Mouse (Mus musculus): ENCODE measurements around the gene Dchs1.
A peak's percentile ranks its signal among the peaks of the same experiment; 100 is the strongest.

The Dchs1 gene

DNA sequence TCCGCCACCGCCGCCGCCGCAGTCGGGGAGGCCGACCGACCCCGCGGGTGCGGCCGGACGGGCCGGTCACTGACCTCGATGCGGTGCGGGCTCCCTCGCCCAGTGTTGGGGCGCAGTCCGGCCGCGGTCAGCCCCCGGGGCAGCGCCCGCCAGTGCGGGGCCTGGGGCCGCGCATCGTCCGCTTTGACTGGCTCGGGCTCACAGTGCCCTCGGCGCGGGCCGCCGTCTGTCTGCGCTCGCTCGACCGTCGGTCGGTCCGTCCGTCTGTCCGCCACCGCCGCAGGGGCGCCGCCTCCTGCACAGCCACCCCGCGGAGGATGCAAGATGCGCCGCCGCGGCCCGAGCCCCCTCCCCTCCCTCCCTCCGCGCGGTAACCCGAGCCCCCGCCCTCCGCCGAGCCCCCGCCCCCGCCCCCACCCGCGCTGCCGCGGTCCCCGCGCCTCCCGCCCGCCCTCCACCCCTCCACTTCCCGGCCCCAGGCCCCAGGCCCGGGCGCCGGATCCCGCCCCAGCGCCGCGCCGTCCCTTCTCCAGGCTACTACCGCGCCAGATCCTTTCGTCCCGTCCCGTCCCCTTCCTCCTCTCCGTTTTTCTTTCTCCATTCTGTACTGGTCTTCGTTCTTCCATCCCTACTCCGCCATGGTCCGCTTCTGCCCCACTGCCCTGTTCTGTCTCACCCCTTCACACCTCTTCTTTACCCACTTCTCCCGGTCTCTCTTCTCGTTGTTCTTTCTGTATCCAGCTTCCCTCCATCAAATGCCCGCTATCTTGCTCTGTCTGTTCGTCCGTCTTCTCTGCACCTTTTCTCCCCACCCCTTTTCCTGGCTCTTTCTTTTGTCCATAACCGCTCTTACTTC lies at the start of gene Dchs1:
Gene Dchs1 (minus strand): TSS at position 370 of the 856 bp plus-strand sequence.
- DNase-seq (ENCODE audit: low spot score), result no peak

- DNase-seq (ENCODE audit: low spot score), result no peak
Observed at GRCm38 (mm10) chr7:105824281-105824680, 36.8 kb upstream of the Dchs1 start.

DNA sequence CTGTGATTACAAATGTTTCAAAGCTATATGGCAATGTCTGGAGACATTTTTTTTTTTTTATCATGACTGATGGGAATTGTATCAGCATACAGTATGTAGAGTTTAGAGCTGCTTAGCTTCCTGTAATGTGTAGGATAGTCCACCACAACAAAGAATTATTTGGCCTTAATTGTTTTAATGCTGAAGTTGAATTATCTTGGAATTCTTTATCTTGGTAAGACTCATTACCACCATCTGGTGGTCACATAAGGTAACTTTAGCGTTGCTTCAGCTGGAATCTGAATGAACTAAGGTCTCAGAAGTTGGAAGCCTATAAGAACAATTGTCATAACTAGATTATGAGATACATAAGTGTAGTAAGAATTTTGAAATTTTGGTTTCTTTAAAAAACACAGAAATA lies 31.0 kb upstream of the Dchs1 start:
- no peak for DNase-seq (ENCODE audit: low spot score)

- DNase-seq (ENCODE audit: low spot score), result no peak
Observed at GRCm38 (mm10) chr7:105816736-105817135, 29.3 kb upstream of the Dchs1 start.

GRCm38 (mm10) chr7:105813326-105813725 lies 25.9 kb upstream of the Dchs1 start:
- no peak for DNase-seq (ENCODE audit: low spot score)

DNA sequence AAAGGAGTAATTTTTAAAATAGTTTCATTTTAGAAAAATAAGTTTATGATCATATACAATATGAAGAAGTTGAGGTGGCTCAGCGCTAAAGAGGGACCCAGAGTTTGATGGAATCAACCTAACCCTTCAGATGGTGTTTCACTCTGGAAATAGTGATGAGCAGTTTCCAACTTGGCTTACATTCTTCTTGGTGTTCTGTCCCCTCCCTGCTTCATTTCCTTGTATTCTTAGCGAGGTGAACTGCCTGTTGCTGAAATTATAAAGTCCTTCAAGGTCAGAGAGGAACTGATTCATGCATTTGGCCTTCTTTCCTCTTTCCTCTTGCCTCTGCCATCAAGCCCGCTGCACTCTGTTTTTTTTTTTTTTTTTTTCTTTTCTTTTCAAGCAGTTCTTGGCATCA lies 25.1 kb upstream of the Dchs1 start:
- no peak for DNase-seq (ENCODE audit: low spot score)

DNA sequence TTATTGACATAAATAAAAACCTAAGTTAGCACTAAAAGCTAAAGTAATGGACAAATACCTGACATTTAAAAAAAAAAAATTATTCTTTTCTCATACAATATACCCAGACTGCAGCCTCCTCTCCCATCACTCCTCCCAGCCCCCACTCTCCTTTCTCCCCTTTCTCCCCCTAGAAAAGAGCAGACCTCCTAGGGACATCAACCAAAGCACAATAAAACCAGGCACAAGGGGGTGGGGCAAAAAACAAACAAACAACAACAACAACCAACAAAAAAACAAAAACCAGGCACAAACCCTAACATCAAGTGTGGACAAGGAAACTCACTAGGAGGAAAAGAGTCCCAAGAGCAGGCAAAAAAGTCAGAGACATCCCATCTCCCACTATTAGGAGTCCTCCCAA lies 24.1 kb upstream of the Dchs1 start:
- DNase-seq (ENCODE audit: low spot score), result no peak

DNA sequence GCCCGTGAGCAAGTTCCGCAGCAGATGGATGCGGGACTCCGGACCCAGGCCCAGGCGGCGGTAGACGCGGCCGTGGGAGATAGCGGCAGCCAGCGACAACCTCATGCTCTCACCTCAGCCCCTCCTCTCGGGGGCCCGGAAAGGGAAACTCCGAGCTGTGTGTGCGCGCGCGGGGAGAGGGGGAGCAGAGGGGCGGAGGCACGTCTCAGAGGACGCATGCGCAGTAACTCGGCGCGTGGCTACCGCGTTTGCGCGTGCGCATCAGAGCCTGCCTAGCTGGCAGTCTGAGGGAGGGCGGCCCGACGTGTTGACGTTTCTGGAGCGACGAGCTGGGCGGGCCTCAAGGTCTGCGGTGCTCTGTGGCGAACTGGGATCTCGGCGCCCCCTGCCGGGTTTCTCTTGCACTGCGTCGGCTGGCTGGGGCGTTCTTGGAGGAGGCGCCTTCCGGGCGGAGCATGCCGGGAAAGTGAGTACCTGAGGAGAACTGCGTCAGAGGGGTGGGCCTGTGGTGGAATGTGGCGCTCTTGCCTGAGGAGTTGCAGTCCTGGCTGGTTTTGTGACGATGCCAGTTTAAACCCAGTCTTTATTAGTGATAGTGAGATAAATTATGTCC lies 23.5 kb upstream of the Dchs1 start, which contains the start of gene Mrpl17:
Gene Mrpl17 (minus strand): TSS at position 223 of the 613 bp plus-strand sequence.
- peak; percentile 100 for DNase-seq (ENCODE audit: low spot score)

DNA sequence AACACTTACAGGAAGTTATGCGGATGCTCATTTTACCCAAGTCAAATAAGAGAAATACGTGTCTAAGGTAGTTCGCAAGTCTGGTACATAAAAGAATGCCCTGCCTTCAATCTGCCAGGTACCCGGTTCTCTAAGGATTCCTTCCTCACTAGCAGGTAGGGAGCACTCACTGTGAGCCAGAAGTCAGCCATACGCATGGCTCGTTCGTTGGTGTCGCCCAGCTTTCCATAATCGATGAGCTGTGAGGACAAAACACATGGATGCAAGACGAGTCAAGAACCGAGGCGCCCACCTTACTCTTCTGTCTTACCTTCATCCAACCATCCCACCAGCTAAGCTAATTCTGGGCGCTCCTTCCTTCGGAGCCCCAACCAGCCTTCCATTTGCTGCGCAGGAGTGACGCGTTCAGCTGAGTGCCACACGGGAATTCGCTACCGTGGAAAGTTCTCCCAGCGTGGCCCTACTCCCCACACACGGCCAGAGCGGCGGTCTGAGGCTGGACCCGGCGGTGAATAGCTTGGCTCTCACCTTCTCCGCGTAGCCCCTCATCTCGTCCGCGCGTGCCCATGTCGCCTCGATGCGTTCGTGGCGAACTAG lies 22.9 kb upstream of the Dchs1 start:
- DNase-seq (ENCODE audit: low spot score), result no peak

DNA sequence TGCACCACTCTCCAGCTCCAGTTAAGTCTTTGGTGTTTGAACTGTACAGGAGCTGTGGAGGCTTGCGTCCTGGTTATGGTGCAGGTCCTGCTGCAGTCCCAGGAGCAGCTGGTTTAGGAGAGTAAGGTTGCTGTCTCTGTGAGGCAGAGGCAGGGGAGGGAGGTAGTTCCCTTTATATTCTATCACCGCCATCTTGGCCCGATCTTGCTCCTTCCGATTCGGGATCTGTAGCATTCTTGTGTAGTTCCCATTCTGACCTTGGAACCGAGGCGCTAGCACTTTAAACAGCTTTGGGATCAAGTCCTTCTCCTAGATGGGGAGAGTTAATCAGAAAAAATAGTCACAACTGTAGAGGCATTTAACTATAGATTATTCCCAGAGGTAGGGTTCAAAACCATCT lies 22.4 kb upstream of the Dchs1 start:
- DNase-seq (ENCODE audit: low spot score), result no peak

GRCm38 (mm10) chr7:105808385-105808784 lies 20.9 kb upstream of the Dchs1 start:
- no peak for DNase-seq (ENCODE audit: low spot score)

DNA sequence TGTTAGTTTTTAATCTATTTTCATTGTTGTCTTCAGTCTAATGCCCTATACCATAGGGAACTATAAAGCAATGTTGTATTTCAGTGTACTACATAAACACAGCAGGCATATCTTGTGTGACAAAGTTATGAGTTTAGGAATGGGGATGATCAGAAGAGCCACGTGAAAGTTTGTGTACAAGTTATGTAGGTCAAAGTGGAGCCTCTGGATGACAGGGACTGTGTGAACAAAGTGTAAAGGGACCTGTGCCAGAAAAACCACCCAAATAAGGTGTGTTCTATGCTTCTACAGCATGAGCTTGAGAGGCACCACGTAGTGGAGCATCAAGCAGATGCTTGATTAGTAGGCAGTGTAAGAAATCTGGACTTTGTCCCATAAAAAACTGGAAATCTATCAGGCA lies 19.3 kb upstream of the Dchs1 start:
- no peak for DNase-seq (ENCODE audit: low spot score)

DNA sequence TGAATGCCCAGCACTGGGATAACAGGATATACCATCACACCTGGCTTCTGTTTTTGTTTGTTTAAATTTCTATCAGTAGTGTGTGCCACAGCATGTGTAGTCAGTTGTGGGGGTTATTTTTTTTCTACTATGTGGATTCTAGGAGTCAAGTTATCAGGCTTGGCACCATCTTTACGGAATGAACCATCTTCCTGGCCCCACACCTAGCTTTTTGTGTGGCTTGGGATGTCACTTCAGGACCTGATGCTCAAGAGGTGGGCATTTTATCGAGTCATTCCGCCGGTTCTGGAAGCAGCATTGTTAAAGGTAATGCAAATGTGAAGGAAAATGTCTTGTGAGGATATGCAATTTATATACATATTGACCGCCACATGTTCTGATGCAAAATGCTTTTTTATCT lies 18.7 kb upstream of the Dchs1 start:
- no peak for DNase-seq (ENCODE audit: low spot score)

GRCm38 (mm10) chr7:105803428-105803827 lies 16.0 kb upstream of the Dchs1 start:
- no peak for DNase-seq (ENCODE audit: low spot score)

GRCm38 (mm10) chr7:105802771-105803170 lies 15.3 kb upstream of the Dchs1 start:
- no peak for DNase-seq (ENCODE audit: low spot score)

GRCm38 (mm10) chr7:105802312-105802711 lies 14.9 kb upstream of the Dchs1 start:
- no peak for DNase-seq (ENCODE audit: low spot score)

GRCm38 (mm10) chr7:105796972-105797371 lies 9.5 kb upstream of the Dchs1 start:
- DNase-seq (ENCODE audit: low spot score), result no peak

DNA sequence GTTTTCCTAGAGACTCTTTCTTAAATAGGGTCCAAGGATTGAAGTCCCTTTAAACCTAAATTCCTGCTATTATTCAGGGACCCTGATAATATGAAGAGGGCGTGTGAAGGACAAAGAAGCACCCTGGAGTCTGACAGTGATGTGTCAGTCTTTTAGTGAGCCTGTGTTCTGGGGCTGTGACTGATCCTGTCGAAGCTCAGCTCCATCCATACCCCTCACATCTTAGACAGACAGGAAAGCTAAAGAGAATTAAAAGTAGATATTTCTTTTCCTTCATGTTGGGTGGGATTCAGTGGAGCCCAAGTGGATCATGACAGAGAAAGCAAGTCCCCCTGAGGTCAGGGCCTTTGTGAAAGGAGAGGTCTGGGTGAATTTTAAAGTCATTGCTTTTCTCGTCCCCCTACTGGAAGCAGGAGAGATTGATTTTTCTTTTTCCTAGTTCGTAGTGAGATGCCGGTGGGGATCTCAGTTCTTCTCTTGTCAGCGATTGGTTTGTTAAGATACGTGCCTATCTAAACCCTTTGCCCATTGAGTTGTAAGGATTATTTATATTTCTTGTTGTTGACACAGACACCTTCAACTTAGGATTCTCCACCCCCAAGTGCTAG lies 8.4 kb upstream of the Dchs1 start:
- DNase-seq (ENCODE audit: low spot score), result no peak

DNA sequence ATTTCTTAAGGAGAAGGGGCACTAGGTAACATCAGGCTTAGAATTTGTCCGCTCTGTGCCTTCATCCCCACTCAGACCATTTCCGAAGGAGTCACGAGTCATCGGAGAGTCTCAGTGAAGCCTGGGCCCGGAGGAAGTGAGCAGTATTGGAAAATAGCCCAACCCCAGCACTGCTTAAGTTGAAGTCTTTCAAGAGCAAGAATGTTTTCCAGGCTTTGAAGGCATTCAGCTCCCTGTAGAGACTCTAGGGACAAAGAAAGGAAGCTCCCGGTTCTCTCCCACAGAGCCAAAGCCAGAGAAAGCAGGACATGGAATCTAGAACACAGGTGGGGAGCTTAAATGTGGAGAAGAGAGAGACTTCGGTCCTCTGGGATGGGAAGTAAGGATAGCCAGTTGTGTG lies 6.2 kb upstream of the Dchs1 start:
- no peak for DNase-seq (ENCODE audit: low spot score)

GRCm38 (mm10) chr7:105791147-105791546 lies 3.7 kb upstream of the Dchs1 start:
- no peak for DNase-seq (ENCODE audit: low spot score)

GRCm38 (mm10) chr7:105786506-105787284 lies 759 bp downstream of the Dchs1 start:
- DNase-seq (ENCODE audit: low spot score), result no peak

- no peak for DNase-seq (ENCODE audit: low spot score)
Observed at GRCm38 (mm10) chr7:105784556-105784955, 2.9 kb downstream of the Dchs1 start.
